Mouse (Mus musculus): ENCODE measurements at regions not wholly inside any gene's neighbourhood (a gene's known extent, or its start where the extent isn't known, plus 50 kb on each side); places are given as distances from the start of the nearest gene placed in this dataset.

GRCm38 (mm10) chr15:72101730-72102129, 1732.6 kb upstream of the Gm6569 start:
- no peak for DNase-seq (ENCODE audit: low spot score in 2 of 2)

- no peak for DNase-seq (ENCODE audit: low spot score in 2 of 2)
These were observed 1728.4 kb upstream of the Gm6569 start for GRCm38 (mm10) chr15:72105830-72106413.

GRCm38 (mm10) chr15:72110520-72110919, 1723.8 kb upstream of the Gm6569 start:
- DNase-seq (ENCODE audit: low spot score in 2 of 2), result no peak

- no peak for DNase-seq (ENCODE audit: low spot score in 2 of 2)
These were observed 1717.6 kb upstream of the Gm6569 start for GRCm38 (mm10) chr15:72116772-72117171.

- DNase-seq (ENCODE audit: low spot score in 2 of 2), result no peak
These were observed 1700.1 kb upstream of the Gm6569 start for GRCm38 (mm10) chr15:72134226-72134625.

- DNase-seq (ENCODE audit: low spot score in 2 of 2), result no peak
These were observed 1698.3 kb upstream of the Gm6569 start for GRCm38 (mm10) chr15:72135992-72136617.

- no peak for DNase-seq (ENCODE audit: low spot score in 2 of 2)
These were observed 1694.2 kb upstream of the Gm6569 start for GRCm38 (mm10) chr15:72140122-72140521.

GRCm38 (mm10) chr15:72150581-72150980, 1683.8 kb upstream of the Gm6569 start:
- no peak for DNase-seq (ENCODE audit: low spot score in 2 of 2)

- no peak for DNase-seq (ENCODE audit: low spot score in 2 of 2)
These were observed 1675.9 kb upstream of the Gm6569 start for GRCm38 (mm10) chr15:72158505-72158904.

- no peak for DNase-seq (ENCODE audit: low spot score in 2 of 2)
These were observed 1633.5 kb upstream of the Gm6569 start for GRCm38 (mm10) chr15:72200861-72201260.

- DNase-seq (ENCODE audit: low spot score in 2 of 2), result no peak
These were observed 1632.6 kb upstream of the Gm6569 start for GRCm38 (mm10) chr15:72201791-72202190.

GRCm38 (mm10) chr15:72205240-72205799, 1629.0 kb upstream of the Gm6569 start:
- no peak for DNase-seq (ENCODE audit: low spot score in 2 of 2)

- peak in 1 of 2 experiments; percentile 12 for DNase-seq (ENCODE audit: low spot score in 2 of 2)
These were observed 1628.4 kb upstream of the Gm6569 start for GRCm38 (mm10) chr15:72205950-72206349.

- no peak for DNase-seq (ENCODE audit: low spot score in 2 of 2)
These were observed 1626.8 kb upstream of the Gm6569 start for GRCm38 (mm10) chr15:72207589-72207988.

- no peak for DNase-seq (ENCODE audit: low spot score in 2 of 2)
These were observed 1626.3 kb upstream of the Gm6569 start for GRCm38 (mm10) chr15:72208076-72208475.

GRCm38 (mm10) chr15:72208973-72209372, 1625.4 kb upstream of the Gm6569 start:
- DNase-seq (ENCODE audit: low spot score in 2 of 2), result no peak

GRCm38 (mm10) chr15:72217731-72218130, 1616.6 kb upstream of the Gm6569 start:
- no peak for DNase-seq (ENCODE audit: low spot score in 2 of 2)

- DNase-seq (ENCODE audit: low spot score in 2 of 2), result no peak
These were observed 1614.4 kb upstream of the Gm6569 start for GRCm38 (mm10) chr15:72219985-72220384.

- no peak for DNase-seq (ENCODE audit: low spot score in 2 of 2)
These were observed 1613.6 kb upstream of the Gm6569 start for GRCm38 (mm10) chr15:72220786-72221185.

GRCm38 (mm10) chr15:72232355-72232754, 1602.0 kb upstream of the Gm6569 start:
- no peak for DNase-seq (ENCODE audit: low spot score in 2 of 2)

- DNase-seq (ENCODE audit: low spot score in 2 of 2), result no peak
These were observed 1569.7 kb upstream of the Gm6569 start for GRCm38 (mm10) chr15:72264619-72265018.

- no peak for DNase-seq (ENCODE audit: low spot score in 2 of 2)
These were observed 1550.5 kb upstream of the Gm6569 start for GRCm38 (mm10) chr15:72283846-72284245.

GRCm38 (mm10) chr15:72296648-72297047, 1537.7 kb upstream of the Gm6569 start:
- no peak for DNase-seq (ENCODE audit: low spot score in 2 of 2)
